Mouse (Mus musculus) gastrocnemius, adult 2 months (tissue): ENCODE measurements around the gene Pitx2. TPM values are rescaled to one million over a fixed set of nuclear protein-coding genes. Genes with fewer than 3 reads are reported as not detected.

Source experiments
- DNase-seq: peaks from one replicate; pipeline ENCODE4 v3.0.0; 2022
- H3K27ac ChIP-seq: fragments of 200-600 bp; 2 replicates; pipeline ENCODE4 v1.8.1; 2022; ENCODE audit warnings: mild to moderate bottlenecking
- H3K4me3 ChIP-seq: fragments of 200-600 bp; 2 replicates; pipeline ENCODE4 v1.8.1; 2022; ENCODE audit warnings: mild to moderate bottlenecking, moderate library complexity
- CTCF ChIP-seq: fragments of 200-600 bp; IDR thresholded peaks from 2 replicates; pipeline ENCODE4 v1.8.1; 2022; ENCODE audit warnings: antibody characterized with exemption, mild to moderate bottlenecking, moderate library complexity
- intact Hi-C: fragments of 180-260 bp; cut with DNase I; formaldehyde crosslinking; loops from one replicate; pipeline ENCODE4 v1.15.1; 2025
- total RNA-seq, 2 experiments: library from RNA; stranded (reverse); gene quantifications; 2 replicates each; pipeline ENCODE4 v1.2.3; 2021

Pitx2 gene
- total RNA-seq, 2 experiments from 2014 or later = 4.2 to 9.2 TPM

DNA sequence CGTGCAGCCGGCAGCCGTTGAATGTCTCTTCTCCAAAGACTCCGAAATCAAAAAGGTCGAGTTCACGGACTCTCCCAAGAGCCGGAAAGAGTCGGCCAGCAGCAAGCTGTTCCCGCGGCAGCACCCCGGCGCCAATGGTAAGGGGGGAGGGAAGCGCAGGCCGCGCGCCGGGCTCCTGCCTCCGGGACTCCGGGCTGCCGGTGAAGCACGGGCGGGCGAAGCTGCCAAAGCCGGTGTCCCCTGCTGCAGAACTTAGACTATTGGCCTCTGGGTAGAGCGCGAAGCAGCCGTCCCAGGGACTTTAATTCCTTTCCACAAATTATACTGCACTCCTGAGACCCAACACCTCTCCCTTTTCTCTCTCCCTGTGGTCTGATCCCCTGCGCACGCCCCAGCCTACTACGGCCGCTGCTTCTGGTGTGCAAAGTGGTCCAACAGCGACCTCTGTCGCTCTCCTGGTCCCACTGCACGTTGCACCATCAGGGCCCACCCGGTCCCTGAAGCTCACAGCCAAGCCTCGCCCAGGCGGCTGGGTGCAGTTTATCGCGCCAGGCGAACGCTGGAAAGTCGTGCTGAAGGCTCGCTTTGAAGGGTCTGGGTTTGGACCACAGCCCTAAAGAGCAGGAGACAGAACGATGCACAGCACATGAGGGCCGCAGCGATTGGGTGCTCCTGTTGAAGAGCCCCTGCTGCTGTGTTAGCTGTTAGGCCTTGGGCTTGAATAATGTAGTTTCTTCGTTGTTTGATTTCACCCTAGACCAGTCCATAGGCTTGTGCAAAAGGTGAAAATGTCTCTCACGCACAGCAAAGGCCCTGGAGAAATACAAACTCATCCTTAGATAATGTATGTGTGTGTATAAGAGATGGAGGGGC lies 5.0 kb downstream of the Pitx2 start:
- intact Hi-C loops = loop anchor here (1.0 to 10.0 kb wide), 5 partner anchors 37 to 868 kb away; no protein-coding TSS in a partner anchor
- peak; percentile 81 for DNase-seq
- Histone ChIP-seq H3K4me3 (peak overlapping the region; percentile 75), H3K27ac (peak overlapping the region; percentile 49)
- TF ChIP-seq CTCF = peak; percentile 96

DNA sequence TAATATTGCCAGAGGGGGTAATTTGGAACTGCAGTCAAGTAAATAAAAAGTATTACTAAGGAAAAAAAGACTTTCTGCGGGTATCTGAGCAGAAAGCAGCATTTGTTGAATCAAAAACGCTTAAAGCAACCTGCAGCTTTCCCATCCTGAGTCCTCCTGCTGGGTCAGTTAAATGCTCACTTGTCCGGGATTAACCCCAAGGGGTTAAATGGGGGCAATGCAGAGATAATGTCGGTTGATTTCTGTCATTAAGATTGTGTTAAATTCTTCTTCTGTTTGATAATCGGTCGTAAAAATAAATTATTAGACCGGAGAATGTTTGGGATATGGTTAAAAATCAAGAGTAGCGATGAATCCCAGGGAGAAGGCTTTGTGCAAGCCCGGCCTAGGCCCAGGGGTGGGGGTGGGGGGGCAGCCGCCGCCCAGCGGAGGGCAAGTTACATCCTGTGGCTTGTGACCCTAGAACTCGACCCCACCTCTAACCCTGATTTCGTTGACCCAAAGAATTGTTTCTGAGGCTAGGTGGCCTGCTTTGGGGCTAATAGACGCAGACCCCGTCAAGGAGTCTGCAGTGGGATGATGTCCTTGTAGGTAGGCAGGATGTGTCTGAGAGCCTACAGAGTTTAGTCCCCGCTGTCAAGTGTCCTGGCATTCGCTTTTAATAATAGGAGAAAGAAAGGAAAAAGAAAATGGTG lies 6.0 kb downstream of the Pitx2 start:
- intact Hi-C loops = loop anchor here (2.0 to 10.0 kb wide), 2 partner anchors 221 to 869 kb away; no protein-coding TSS in a partner anchor
- TF ChIP-seq CTCF = no peak

DNA sequence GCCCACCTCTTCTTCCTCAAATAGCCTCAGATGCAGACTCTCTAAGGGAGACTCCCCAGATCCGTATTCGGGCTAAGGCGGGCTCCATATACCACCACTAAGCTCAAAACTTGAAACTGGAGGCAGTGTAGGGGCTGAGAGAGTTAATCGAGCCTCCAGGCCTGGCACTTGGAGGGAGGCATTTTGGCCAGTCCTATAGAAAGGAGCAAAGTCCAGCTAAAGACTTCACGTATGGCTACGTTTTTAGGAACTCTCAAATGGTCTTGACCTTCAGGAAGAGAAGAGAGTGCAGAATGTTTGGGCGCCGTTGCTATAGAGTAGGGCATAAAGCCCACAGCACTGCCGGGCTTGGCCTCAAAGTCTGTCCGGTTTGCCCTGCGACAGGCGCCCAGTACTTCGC lies 7.1 kb downstream of the Pitx2 start:
- no peak overlapping the region for H3K27ac ChIP-seq
- TF ChIP-seq CTCF = no peak
- intact Hi-C loops = loop anchor here (10.0 kb wide), 1 partner anchor 222 kb away; no protein-coding TSS in a partner anchor
- H3K4me3 ChIP-seq = no peak overlapping the region
- no peak for DNase-seq

More for the DNA sequence above, 6.0 kb downstream of the Pitx2 start:
- Histone ChIP-seq H3K27ac (no peak overlapping the region), H3K4me3 (no peak overlapping the region)
- no peak for DNase-seq

DNA sequence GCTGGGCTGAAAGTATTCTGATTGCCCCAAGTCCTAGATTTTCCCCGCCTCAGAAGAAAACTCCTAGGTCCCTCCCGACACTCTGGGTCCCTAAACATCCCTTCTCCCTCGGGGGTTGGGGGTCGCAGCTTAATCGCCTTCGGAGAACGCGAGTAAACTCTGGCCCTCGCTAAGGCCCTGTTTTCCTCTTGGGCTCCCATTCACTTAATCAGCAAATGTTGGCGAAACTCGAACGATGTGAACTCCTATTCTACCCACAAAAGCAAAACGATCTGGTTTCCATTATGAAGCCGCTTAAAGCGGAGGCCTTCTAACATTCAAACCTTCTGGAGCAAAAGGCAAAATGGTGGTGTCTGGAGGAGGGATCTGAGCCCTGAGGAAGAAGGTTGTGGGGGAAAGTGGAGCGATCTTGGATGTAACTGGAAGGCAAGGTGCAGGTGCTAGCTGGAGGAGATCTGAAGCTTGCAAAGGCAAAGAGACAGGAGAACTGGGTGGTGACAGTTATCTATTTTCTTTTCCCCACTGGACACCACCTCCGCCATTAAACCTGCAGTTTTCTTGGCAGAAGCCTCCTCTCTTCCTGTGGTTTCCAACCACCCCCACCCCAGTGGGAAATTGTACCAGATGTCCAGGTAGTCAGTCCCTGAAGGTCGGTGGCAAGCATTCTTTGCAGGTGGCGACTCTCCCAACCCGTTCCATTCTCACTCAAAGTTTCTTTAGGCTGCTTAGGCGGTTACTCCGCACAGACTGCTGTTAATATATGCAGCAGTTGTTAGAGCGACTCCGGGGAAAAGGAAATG lies 7.8 kb downstream of the Pitx2 start:
- TF ChIP-seq CTCF = no peak
- intact Hi-C loops = loop anchor here (10.0 kb wide), 1 partner anchor 223 kb away; no protein-coding TSS in a partner anchor
- no peak for DNase-seq

DNA sequence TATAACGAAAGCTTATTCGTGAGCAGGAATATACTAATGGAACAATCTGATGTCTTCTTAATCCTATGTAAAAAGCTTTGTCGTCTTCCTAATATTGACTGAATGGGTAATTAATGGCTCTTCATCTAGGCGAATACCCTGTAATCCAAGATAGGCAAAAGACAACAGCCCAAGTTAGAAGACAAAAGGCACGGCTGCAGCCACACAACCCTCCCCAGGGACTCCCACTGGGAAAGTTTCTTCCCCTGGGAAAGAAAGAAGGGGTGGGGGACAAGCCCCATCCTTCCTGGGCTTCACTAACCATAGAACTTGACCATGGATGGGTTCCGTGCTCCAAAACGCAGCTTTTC lies 8.3 kb downstream of the Pitx2 start:
- H3K4me3 ChIP-seq = no peak overlapping the region
- no peak overlapping the region for H3K27ac ChIP-seq
- intact Hi-C loops = loop anchor here (10.0 kb wide), 1 partner anchor 223 kb away; no protein-coding TSS in a partner anchor
- no peak for DNase-seq
- no peak for TF ChIP-seq CTCF

More for the DNA sequence above, 7.8 kb downstream of the Pitx2 start:
- Histone ChIP-seq H3K4me3 (no peak overlapping the region), H3K27ac (no peak overlapping the region)

DNA sequence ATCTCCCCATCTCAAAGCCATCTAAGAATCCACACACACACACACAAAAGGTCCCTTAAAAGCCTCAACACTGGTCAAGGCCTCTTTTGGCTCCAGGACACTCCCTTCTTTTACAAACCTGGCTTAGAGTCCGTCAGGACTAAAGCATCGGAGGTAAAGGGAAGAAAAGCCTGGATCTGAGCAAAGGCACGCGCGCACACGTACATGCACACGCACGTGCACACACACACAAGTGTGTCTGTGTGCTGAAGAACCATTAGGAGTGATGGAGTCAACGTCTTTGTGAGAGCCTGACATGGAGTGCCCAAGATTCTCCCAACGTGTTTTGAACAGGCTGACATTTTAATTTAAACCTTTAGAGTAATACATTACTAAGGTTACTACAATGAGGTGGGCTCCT lies 8.7 kb downstream of the Pitx2 start:
- intact Hi-C loops = loop anchor here (10.0 kb wide), 1 partner anchor 224 kb away; no protein-coding TSS in a partner anchor
- H3K4me3 ChIP-seq = no peak overlapping the region
- no peak for DNase-seq
- TF ChIP-seq CTCF = no peak
- H3K27ac ChIP-seq = no peak overlapping the region

DNA sequence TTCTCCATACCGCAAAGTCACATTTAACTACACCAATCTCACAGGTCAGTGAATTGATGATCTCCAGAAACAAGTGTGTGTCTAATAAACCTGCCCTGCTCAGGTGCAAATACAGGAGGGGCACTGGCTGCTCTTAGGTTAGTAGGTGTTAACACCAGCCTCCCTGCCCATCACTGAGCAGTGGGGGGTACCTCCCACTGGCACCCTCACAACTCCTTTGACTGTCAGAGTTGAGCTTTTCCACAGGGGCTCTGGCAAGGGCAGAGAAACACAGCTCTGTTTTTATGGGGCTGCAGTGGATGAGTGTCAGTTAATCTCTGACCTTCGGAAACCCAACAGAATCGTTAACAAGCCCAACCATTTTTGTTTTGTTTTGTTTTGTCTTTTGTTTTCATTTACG lies 9.6 kb downstream of the Pitx2 start:
- H3K4me3 ChIP-seq = no peak overlapping the region
- DNase-seq = no peak
- H3K27ac ChIP-seq = no peak overlapping the region
- TF ChIP-seq CTCF = no peak
- intact Hi-C loops = loop anchor here (10.0 kb wide), 1 partner anchor 224 kb away; no protein-coding TSS in a partner anchor

DNA sequence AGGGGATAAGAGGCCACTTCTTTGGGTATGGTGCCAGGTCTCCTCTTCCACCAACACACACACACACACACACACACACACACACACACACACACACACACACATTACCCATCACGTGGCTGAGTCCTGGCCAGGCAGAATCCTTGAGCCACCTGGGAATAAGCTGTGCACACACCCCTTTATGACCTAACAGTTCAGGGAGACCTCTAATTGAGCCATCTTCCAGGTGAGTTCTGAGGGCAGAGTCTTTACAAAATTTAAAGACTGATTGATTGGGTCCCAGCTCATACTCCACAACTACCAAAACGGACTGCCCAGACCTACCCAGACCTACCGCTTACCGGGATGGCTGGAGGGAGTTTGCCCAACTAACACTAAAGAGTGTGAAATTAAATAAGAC lies 10.1 kb downstream of the Pitx2 start:
- no peak for TF ChIP-seq CTCF
- intact Hi-C loops = loop anchor here (10.0 kb wide), 1 partner anchor 225 kb away; no protein-coding TSS in a partner anchor
- no peak for DNase-seq
- no peak overlapping the region for H3K4me3 ChIP-seq
- H3K27ac ChIP-seq = no peak overlapping the region

DNA sequence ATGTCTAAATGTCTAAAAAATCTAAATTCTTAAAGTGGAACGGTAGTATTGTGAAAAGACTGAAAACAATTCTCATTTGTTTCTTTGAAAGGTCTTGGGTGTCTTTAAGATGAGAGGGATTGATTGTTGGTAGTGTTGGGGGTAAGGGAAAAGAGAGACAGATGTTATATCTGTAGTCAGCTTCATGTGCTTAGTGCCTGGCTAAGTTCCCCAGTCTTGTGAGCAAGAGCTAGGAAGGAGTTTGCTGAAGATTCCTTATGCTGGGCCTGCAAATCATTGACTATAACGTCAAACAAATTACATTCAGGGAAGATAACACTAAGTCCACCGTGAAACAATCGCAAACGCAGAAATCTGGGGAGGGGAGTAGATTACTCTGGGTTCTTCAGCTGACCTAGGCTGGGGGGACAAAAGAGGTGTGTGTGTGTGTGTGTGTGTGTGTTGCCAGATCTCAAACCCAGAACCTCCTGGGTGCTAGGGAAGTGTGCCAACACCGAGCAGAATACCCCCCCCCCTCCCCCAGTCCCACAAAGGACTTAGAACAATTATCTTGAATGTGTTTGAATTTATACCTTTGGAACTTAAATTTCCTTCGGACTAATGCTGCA lies 12.5 kb downstream of the Pitx2 start:
- no peak overlapping the region for H3K27ac ChIP-seq
- TF ChIP-seq CTCF = no peak
- H3K4me3 ChIP-seq = no peak overlapping the region
- DNase-seq = no peak
- intact Hi-C loops = no loop called here

DNA sequence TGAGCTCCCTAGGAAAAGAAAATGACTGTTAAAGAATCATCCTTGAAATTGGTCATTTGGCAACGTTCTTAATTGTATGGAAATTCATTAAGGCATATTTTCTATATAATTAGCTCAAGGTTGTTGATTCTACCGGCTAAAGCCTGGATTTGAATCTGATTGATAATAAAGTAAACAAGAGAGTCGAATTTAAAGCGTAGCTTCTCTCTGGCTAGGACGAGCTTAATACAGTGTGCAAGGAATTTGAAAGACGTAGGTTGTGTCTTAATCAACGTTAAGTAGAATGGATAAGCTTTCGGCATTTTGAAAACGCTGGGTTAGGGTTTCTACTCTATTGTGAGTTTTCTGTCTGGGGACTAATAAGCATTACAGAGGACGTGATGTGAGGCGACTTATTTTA lies 13.1 kb downstream of the Pitx2 start:
- intact Hi-C loops = no loop called here
- no peak overlapping the region for H3K27ac ChIP-seq
- TF ChIP-seq CTCF = no peak
- peak overlapping the region; percentile 76 for H3K4me3 ChIP-seq
- no peak for DNase-seq

DNA sequence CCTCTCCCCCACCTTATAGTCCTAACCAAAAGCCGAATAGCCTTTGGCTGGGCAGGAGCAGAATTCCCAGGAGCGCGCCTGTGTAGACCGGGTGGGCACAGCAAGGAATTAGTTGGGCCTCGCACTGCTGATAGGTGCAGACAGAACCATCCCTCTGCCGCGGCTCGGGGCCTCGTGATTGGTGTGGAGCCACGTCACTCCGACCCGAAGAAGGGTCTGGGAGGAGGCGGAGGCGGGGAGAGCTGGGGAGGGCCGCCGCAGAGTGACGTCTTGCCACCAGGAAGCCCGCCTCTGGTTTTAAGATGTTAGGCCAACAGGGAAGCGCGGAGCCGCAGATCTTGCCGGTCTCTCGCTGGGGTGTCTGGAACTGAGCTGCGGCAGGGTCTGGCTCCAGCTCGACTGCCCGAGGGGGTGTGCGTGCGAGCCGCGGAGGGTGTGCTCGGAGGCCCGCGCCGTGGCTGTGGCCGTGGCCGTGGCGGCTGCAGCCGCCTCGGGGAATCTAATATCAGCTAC lies 14.0 kb downstream of the Pitx2 start:
- peak overlapping the region; percentile 96 for H3K27ac ChIP-seq
- intact Hi-C loops = no loop called here
- DNase-seq = peak; percentile 97
- TF ChIP-seq CTCF = no peak
- peak overlapping the region; percentile 76 for H3K4me3 ChIP-seq
